Mouse (Mus musculus) limb, embryonic 12.5 days (tissue): ENCODE measurements around the gene Rilpl1. TPM values are rescaled to one million over a fixed set of nuclear protein-coding genes. Genes with fewer than 3 reads are reported as not detected.

Experiments
- ATAC-seq: fragments of 200-750 bp; cut with Nextera tagmentation; 2 replicates; pipeline ENCODE4 v1.8.0; 2017; ENCODE audit warnings: low read depth, moderate TSS enrichment; ENCODE audit not compliant: insufficient number of reproducible peaks, insufficient read depth, low FRiP score, low TSS enrichment
- H3K27ac ChIP-seq: fragments of 300-500 bp; sonication (generic); 2 replicates; pipeline ENCODE4 v1.5.1; 2016; ENCODE audit warnings: mild to moderate bottlenecking, moderate library complexity
- H3K27me3 ChIP-seq: fragments of 300-500 bp; sonication (generic); 2 replicates; pipeline ENCODE4 v1.6.1; 2016; ENCODE audit warnings: mild to moderate bottlenecking, moderate library complexity
- H3K36me3 ChIP-seq: fragments of 300-500 bp; sonication (generic); 2 replicates; pipeline ENCODE4 v1.6.1; 2016; ENCODE audit warnings: mild to moderate bottlenecking, moderate library complexity
- H3K4me1 ChIP-seq: fragments of 300-500 bp; sonication (generic); replicated peaks from 2 replicates; pipeline ENCODE4 v1.6.1; 2016
- H3K4me2 ChIP-seq: fragments of 300-500 bp; sonication (generic); 2 replicates; pipeline ENCODE4 v1.6.1; 2016; ENCODE audit warnings: mild to moderate bottlenecking, moderate library complexity
- H3K4me3 ChIP-seq: fragments of 300-500 bp; sonication (generic); replicated peaks from 2 replicates; pipeline ENCODE4 v1.5.1; 2016; ENCODE audit warnings: mild to moderate bottlenecking
- H3K9ac ChIP-seq: fragments of 300-500 bp; sonication (generic); replicated peaks from 2 replicates; pipeline ENCODE4 v1.6.1; 2016; ENCODE audit warnings: mild to moderate bottlenecking, moderate library complexity
- H3K9me3 ChIP-seq: fragments of 300-500 bp; sonication (generic); 2 replicates; pipeline ENCODE4 v1.6.1; 2016; ENCODE audit warnings: mild to moderate bottlenecking, moderate library complexity
- WGBS: fragments of 180-500 bp; shearing (Covaris S2); methylation state at CpG from one replicate; pipeline ENCODE4 v1.1.7; 2016; 5-methylcytosine and 5-hydroxymethylcytosine counted together
- polyA plus RNA-seq: library from polyadenylated mRNA; unstranded; fragments of >200 nt; fragmentation: Nextera tagmentation; extraction: Ambion mirVana; gene quantifications from 2 replicates; pipeline ENCODE4 v1.2.1, GENCODE M21; 2016

The Rilpl1 gene
- polyA plus RNA-seq, 1 experiment from 2014 or later: 27.5 TPM

GRCm38 (mm10) chr5:124529191-124529651 lies 2.0 kb downstream of the Rilpl1 start:
- WGBS: 12% methylated on average over 8 of the region's 8 CpGs
- no peaks in the 10 kb centered on the region for H3K9me3 ChIP-seq
- ATAC-seq: no peak
- H3K27me3 ChIP-seq: no peaks in the 10 kb centered on the region
- peak overlapping the region; percentile 65 for H3K4me2 ChIP-seq
- peaks cover 37% of the 10 kb centered on the region for H3K4me1 ChIP-seq
- peak overlapping the region; percentile 82 for H3K4me3 ChIP-seq
- H3K27ac ChIP-seq: peak overlapping the region; percentile 57
- peak overlapping the region; percentile 53 for H3K9ac ChIP-seq
- peaks cover 23% of the 10 kb centered on the region for H3K36me3 ChIP-seq

GRCm38 (mm10) chr5:124528791-124529190 lies 2.4 kb downstream of the Rilpl1 start:
- Histone ChIP-seq H3K4me3 (peak overlapping the region; percentile 82), H3K4me1 (peaks cover 37% of the 10 kb centered on the region), H3K27ac (peak overlapping the region; percentile 57), H3K36me3 (peaks cover 27% of the 10 kb centered on the region), H3K9me3 (no peaks in the 10 kb centered on the region), H3K27me3 (no peaks in the 10 kb centered on the region), H3K4me2 (peak overlapping the region; percentile 65), H3K9ac (peak overlapping the region; percentile 53)
- WGBS: 26% methylated on average over 9 of the region's 9 CpGs
- ATAC-seq: no peak

- H3K9ac ChIP-seq: peak overlapping the region; percentile 53
- WGBS: 71% methylated on average over 4 of the region's 4 CpGs
These were observed 2.8 kb downstream of the Rilpl1 start for GRCm38 (mm10) chr5:124528351-124528750.

GRCm38 (mm10) chr5:124524943-124525342 lies 6.2 kb downstream of the Rilpl1 start:
- WGBS: 88% methylated on average over 5 of the region's 5 CpGs
- Histone ChIP-seq H3K4me2 (no peak overlapping the region), H3K4me3 (no peak overlapping the region), H3K9me3 (no peaks in the 10 kb centered on the region), H3K36me3 (peaks cover 48% of the 10 kb centered on the region), H3K4me1 (peaks cover 20% of the 10 kb centered on the region), H3K27ac (no peak overlapping the region), H3K9ac (no peak overlapping the region), H3K27me3 (no peaks in the 10 kb centered on the region)
- ATAC-seq: no peak

More at GRCm38 (mm10) chr5:124528351-124528750, 2.8 kb downstream of the Rilpl1 start:
- Histone ChIP-seq H3K4me2 (peak overlapping the region; percentile 65), H3K36me3 (peaks cover 31% of the 10 kb centered on the region), H3K4me1 (peaks cover 37% of the 10 kb centered on the region), H3K4me3 (peak overlapping the region; percentile 82), H3K27me3 (no peaks in the 10 kb centered on the region), H3K27ac (peak overlapping the region; percentile 57), H3K9me3 (no peaks in the 10 kb centered on the region)
- ATAC-seq: no peak

- ATAC-seq: no peak
These were observed 8.2 kb downstream of the Rilpl1 start for GRCm38 (mm10) chr5:124523032-124523431.

GRCm38 (mm10) chr5:124521588-124521987 lies 9.6 kb downstream of the Rilpl1 start:
- no peaks in the 10 kb centered on the region for H3K4me1 ChIP-seq
- no peak for ATAC-seq
- peaks cover 76% of the 10 kb centered on the region for H3K36me3 ChIP-seq
- no peak overlapping the region for H3K4me3 ChIP-seq
- H3K27me3 ChIP-seq: no peaks in the 10 kb centered on the region
- WGBS: 90% methylated on average over 4 of the region's 4 CpGs
- H3K27ac ChIP-seq: no peak overlapping the region
- no peaks in the 10 kb centered on the region for H3K9me3 ChIP-seq
- H3K9ac ChIP-seq: no peak overlapping the region
- no peak overlapping the region for H3K4me2 ChIP-seq

More at GRCm38 (mm10) chr5:124523032-124523431, 8.2 kb downstream of the Rilpl1 start:
- Histone ChIP-seq H3K9me3 (no peaks in the 10 kb centered on the region), H3K36me3 (peaks cover 67% of the 10 kb centered on the region), H3K4me2 (no peak overlapping the region), H3K4me1 (peaks cover under 1% of the 10 kb centered on the region), H3K9ac (no peak overlapping the region), H3K4me3 (no peak overlapping the region), H3K27ac (no peak overlapping the region), H3K27me3 (no peaks in the 10 kb centered on the region)
- 92% methylated on average over 8 of the region's 8 CpGs for WGBS

GRCm38 (mm10) chr5:124518648-124519047 lies 12.5 kb downstream of the Rilpl1 start:
- no peak overlapping the region for H3K4me2 ChIP-seq
- no peaks in the 10 kb centered on the region for H3K9me3 ChIP-seq
- no peak overlapping the region for H3K4me3 ChIP-seq
- no peak overlapping the region for H3K27ac ChIP-seq
- WGBS: 91% methylated on average over 10 of the region's 10 CpGs
- H3K27me3 ChIP-seq: no peaks in the 10 kb centered on the region
- no peak for ATAC-seq
- no peaks in the 10 kb centered on the region for H3K4me1 ChIP-seq
- H3K9ac ChIP-seq: no peak overlapping the region
- H3K36me3 ChIP-seq: peaks cover 72% of the 10 kb centered on the region

GRCm38 (mm10) chr5:124515789-124516188 lies 15.4 kb downstream of the Rilpl1 start:
- ATAC-seq: no peak
- peaks cover 87% of the 10 kb centered on the region for H3K36me3 ChIP-seq
- no peak overlapping the region for H3K9ac ChIP-seq

GRCm38 (mm10) chr5:124510536-124511050 lies 20.6 kb downstream of the Rilpl1 start:
- H3K4me2 ChIP-seq: no peak overlapping the region
- ATAC-seq: no peak
- H3K9me3 ChIP-seq: no peaks in the 10 kb centered on the region
- peaks cover 89% of the 10 kb centered on the region for H3K36me3 ChIP-seq
- no peak overlapping the region for H3K27ac ChIP-seq
- H3K27me3 ChIP-seq: no peaks in the 10 kb centered on the region
- H3K9ac ChIP-seq: no peak overlapping the region
- H3K4me1 ChIP-seq: peaks cover 3% of the 10 kb centered on the region; the same call in 1 of the 2 replicates
- WGBS: 92% methylated on average over 10 of the region's 10 CpGs
- H3K4me3 ChIP-seq: no peak overlapping the region

More at GRCm38 (mm10) chr5:124515789-124516188, 15.4 kb downstream of the Rilpl1 start:
- WGBS: 86% methylated on average over 5 of the region's 5 CpGs
- H3K4me3 ChIP-seq: no peak overlapping the region
- H3K9me3 ChIP-seq: no peaks in the 10 kb centered on the region
- no peak overlapping the region for H3K27ac ChIP-seq
- no peaks in the 10 kb centered on the region for H3K4me1 ChIP-seq
- no peak overlapping the region for H3K4me2 ChIP-seq
- no peaks in the 10 kb centered on the region for H3K27me3 ChIP-seq

GRCm38 (mm10) chr5:124509742-124510237 lies 21.4 kb downstream of the Rilpl1 start:
- Histone ChIP-seq H3K27me3 (no peaks in the 10 kb centered on the region), H3K4me3 (no peak overlapping the region), H3K4me2 (no peak overlapping the region), H3K36me3 (peaks cover 90% of the 10 kb centered on the region), H3K9me3 (no peaks in the 10 kb centered on the region), H3K4me1 (peaks cover 3% of the 10 kb centered on the region; the same call in 1 of the 2 replicates), H3K27ac (no peak overlapping the region), H3K9ac (no peak overlapping the region)
- WGBS: 81% methylated on average over 12 of the region's 12 CpGs
- ATAC-seq: no peak

GRCm38 (mm10) chr5:124509200-124509599 lies 22.0 kb downstream of the Rilpl1 start:
- peaks cover 91% of the 10 kb centered on the region for H3K36me3 ChIP-seq
- WGBS: 92% methylated on average over 6 of the region's 6 CpGs
- no peak overlapping the region for H3K4me2 ChIP-seq

More at GRCm38 (mm10) chr5:124509200-124509599, 22.0 kb downstream of the Rilpl1 start:
- H3K4me1 ChIP-seq: peaks cover 3% of the 10 kb centered on the region; the same call in 1 of the 2 replicates
- no peak overlapping the region for H3K9ac ChIP-seq
- no peaks in the 10 kb centered on the region for H3K9me3 ChIP-seq
- ATAC-seq: no peak
- no peaks in the 10 kb centered on the region for H3K27me3 ChIP-seq
- H3K4me3 ChIP-seq: no peak overlapping the region
- no peak overlapping the region for H3K27ac ChIP-seq
